Mouse (Mus musculus): ENCODE measurements at regions not wholly inside any gene's neighbourhood (a gene's known extent, or its start where the extent isn't known, plus 50 kb on each side); places are given as distances from the start of the nearest gene placed in this dataset.

- no peak for DNase-seq (ENCODE audit: low spot score in 2 of 2)
These were observed 317.0 kb downstream of the Prr30 start for GRCm38 (mm10) chr14:100883115-100883514.

GRCm38 (mm10) chr14:100880103-100880502 is 320.0 kb downstream of the Prr30 start:
- no peak for DNase-seq (ENCODE audit: low spot score in 2 of 2)

DNA sequence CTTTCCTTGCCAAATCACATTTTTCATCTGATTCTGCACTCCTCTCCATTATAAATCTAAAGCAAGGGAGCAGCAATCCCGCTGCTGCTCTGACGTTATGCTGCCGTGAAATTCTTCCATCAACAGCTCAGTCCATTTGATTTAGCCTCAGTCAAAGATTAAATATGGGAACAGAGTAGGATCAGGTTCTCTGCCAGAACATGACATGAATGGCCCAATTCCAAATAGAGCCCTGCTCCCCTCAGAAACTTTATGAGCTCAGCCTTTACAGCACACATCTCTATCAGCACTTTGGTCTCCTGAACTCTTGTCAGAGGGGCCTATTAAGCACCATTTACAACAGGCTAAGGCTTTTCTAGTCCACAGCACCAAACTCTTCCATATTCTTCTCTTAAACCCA is 332.3 kb downstream of the Prr30 start:
- DNase-seq (ENCODE audit: low spot score in 2 of 2) = no peak

- no peak for DNase-seq (ENCODE audit: low spot score in 2 of 2)
These were observed 335.3 kb downstream of the Prr30 start for GRCm38 (mm10) chr14:100864792-100865191.

- peak; percentile 1 to 19 for DNase-seq (ENCODE audit: low spot score in 2 of 2)
These were observed 336.0 kb downstream of the Prr30 start for GRCm38 (mm10) chr14:100864164-100864563.

- no peak for DNase-seq (ENCODE audit: low spot score in 2 of 2)
These were observed 357.3 kb downstream of the Prr30 start for GRCm38 (mm10) chr14:100842828-100843227.

All from left cerebral cortex, adult 9 months (tissue).